Mouse (Mus musculus) lung, adult 2 months (tissue): ENCODE data around the gene Ermard. TPM values are rescaled to one million over a fixed set of nuclear protein-coding genes. Genes with fewer than 3 reads are reported as not detected.
"Not testable (repeated sequence)": the region's sequence is repeated elsewhere in the genome, so short reads cannot be mapped to it uniquely, and the experiment has no call there.

Experiments
- DNase-seq: peaks from one replicate; pipeline ENCODE4 v3.0.0; 2022
- H3K4me1 ChIP-seq: fragments of 200-500 bp; 2 replicates; pipeline ENCODE4 v1.6.1; 2011; ENCODE audit warnings: low read length; ENCODE audit not compliant: control insufficient read depth, insufficient read depth
- H3K4me3 ChIP-seq: fragments of 200-500 bp; replicated peaks from 2 replicates; pipeline ENCODE3; 2011; ENCODE audit warnings: low read depth, mild to moderate bottlenecking, control low read depth, low read length; ENCODE audit errors: extremely low read depth
- CTCF ChIP-seq: fragments of 200-500 bp; IDR thresholded peaks from 2 replicates; pipeline ENCODE4 v1.5.1; 2011; ENCODE audit warnings: mild to moderate bottlenecking, low read length, control low read depth; ENCODE audit not compliant: insufficient read depth
- POLR2A ChIP-seq: fragments of 200-500 bp; IDR thresholded peaks from 2 replicates; pipeline ENCODE4 v1.6.1; 2011; ENCODE audit warnings: low read depth, mild to moderate bottlenecking, control low read depth, low read length, borderline replicate concordance; ENCODE audit errors: extremely low read depth
- WGBS: fragments of 180-500 bp; shearing (Covaris S2); methylation state at CpG from one replicate; pipeline ENCODE4 v1.1.7; 2018; 5-methylcytosine and 5-hydroxymethylcytosine counted together
- polyA plus RNA-seq: library from polyadenylated mRNA; depleted of rRNA; stranded (reverse); fragments of >200 nt; gene quantifications from 2 replicates; pipeline ENCODE4 v1.2.3, GENCODE M21; 2012

The Ermard gene
- polyA plus RNA-seq, 1 experiment, result 50.8 TPM

- not testable (repeated sequence) for DNase-seq, H3K4me1 ChIP-seq, H3K4me3 ChIP-seq
- 70% methylated on average over 1 of the region's 1 CpGs for WGBS
Observed at GRCm38 (mm10) chr17:15052766-15053165, 11.8 kb downstream of the Ermard start.

DNA sequence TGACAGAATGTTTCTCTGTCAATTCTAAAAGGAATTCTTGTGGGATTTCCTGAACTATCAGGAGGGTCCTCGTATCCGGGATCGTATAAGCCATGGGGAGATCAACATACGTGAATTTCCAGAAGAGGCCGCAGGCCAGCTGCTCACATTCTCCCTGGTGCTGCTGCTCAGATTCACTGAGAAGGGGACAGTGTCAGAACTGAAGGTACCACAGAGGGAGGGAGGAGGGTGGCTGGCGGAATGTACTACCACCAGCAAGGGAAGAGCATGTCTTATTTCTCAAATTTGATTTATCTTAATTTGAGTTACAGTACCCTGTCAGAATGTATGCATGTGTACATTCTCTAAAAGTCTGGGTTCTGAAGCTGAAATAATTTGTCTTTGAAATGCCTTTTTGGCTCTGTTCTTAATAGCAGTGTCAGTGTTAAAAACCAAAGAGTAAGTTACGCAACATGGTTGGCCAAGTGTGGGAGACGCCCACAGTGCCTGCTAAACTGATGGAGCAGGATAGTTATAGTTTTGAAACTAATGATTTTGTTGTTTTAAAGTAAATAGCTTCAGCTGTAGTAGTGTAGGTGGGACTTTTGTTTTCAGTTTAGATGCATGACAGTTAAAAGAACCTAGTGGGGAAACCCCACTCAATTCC, 12.3 kb downstream of the Ermard start:
- not testable (repeated sequence) for H3K4me1 ChIP-seq, DNase-seq, H3K4me3 ChIP-seq
- WGBS, result 78% methylated on average over 6 of the region's 8 CpGs

DNA sequence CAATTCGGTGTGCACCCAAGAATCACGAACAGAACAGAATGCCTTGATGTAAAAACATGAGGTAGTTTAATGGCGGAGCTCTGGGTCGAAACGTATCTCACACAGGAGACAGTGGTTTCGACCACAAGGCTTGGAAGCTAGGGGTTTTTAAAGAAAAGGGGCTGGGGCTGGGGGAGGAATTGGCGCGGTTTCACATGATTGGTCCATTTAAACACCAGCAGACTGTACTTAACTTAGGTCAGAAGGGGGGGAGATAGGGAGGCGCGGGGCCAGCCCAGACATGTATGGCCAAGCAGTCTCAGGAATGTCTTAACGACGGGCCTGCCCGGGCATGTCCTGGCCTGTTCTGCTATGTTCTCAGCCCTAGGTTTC, 12.8 kb downstream of the Ermard start:
- 78% methylated on average over 13 of the region's 13 CpGs for WGBS
- H3K4me3 ChIP-seq, H3K4me1 ChIP-seq, DNase-seq: not testable (repeated sequence)

- Histone ChIP-seq H3K4me1 (no peaks in the 10 kb centered on the region), H3K4me3 (no peak overlapping the region)
- DNase-seq, result no peak
- no peak for TF ChIP-seq POLR2A
- no peak for TF ChIP-seq CTCF
- WGBS, result 73% methylated on average over 4 of the region's 4 CpGs
Observed at GRCm38 (mm10) chr17:15055925-15056324, 14.9 kb downstream of the Ermard start.

GRCm38 (mm10) chr17:15058161-15058591, 17.2 kb downstream of the Ermard start:
- Histone ChIP-seq H3K4me1 (no peaks in the 10 kb centered on the region), H3K4me3 (no peak overlapping the region)
- WGBS, result 73% methylated on average over 5 of the region's 5 CpGs
- DNase-seq, result no peak
- TF ChIP-seq CTCF (no peak), POLR2A (no peak)

DNA sequence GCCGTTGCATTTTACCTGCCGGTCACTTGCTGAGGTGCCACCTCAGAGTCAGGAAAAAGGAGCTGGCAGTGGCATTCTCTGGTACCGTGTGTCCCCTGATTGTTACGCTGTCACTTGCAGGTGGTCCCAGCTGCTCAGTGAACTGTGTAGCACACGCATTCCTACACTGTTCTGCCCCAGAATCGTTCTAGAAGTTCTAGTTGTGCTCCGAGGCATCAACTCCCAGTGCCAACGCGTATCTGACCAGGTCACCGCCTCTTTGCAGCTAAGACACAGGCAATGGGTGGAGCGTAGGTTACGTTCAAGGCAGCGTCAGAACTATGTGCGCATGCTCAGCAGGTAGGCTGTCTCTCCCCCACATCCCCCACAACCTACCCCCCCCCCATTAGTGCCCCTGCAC, 18.6 kb downstream of the Ermard start:
- no peak for TF ChIP-seq CTCF
- no peak for TF ChIP-seq POLR2A
- WGBS, result 95% methylated on average over 14 of the region's 14 CpGs
- no peak for DNase-seq
- H3K4me3 ChIP-seq, result no peak overlapping the region
- no peaks in the 10 kb centered on the region for H3K4me1 ChIP-seq

DNA sequence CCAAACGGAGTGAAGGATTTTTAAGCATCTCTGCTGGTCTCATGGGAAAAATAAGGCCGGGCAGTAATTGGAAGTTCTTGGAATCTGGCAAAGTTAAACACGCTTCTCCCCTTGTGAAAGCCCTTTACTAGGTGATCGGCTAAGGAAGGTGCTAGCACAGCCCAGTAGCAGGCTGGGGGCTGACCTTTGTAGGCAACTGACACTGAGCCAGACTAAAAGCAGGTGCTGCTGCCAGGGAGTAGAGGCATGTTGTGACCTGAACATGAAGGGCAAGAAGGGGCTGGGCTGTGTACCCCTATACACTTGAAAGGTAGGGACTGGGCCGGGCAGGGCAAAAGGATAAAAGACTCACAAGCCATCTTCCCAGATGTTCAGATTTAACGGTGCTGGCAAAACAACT, 19.3 kb downstream of the Ermard start:
- no peak overlapping the region for H3K4me3 ChIP-seq
- DNase-seq, result no peak
- no peaks in the 10 kb centered on the region for H3K4me1 ChIP-seq
- 89% methylated on average over 6 of the region's 6 CpGs for WGBS
- TF ChIP-seq CTCF, result no peak
- no peak for TF ChIP-seq POLR2A

GRCm38 (mm10) chr17:15065391-15066024, 24.5 kb downstream of the Ermard start:
- peaks cover 5% of the 10 kb centered on the region for H3K4me1 ChIP-seq
- WGBS, result 43% methylated on average over 13 of the region's 13 CpGs
- H3K4me3 ChIP-seq, result no peak overlapping the region
- peak; percentile 64 for DNase-seq
- TF ChIP-seq CTCF, result peak; percentile 17; the same call in 1 of the 2 replicates
- TF ChIP-seq POLR2A, result no peak

GRCm38 (mm10) chr17:15066066-15066465, 25.1 kb downstream of the Ermard start:
- Histone ChIP-seq H3K4me3 (no peak overlapping the region), H3K4me1 (peaks cover 5% of the 10 kb centered on the region)
- no peak for TF ChIP-seq CTCF
- no peak for TF ChIP-seq POLR2A
- 66% methylated on average over 6 of the region's 6 CpGs for WGBS
- no peak for DNase-seq

- no peak overlapping the region for H3K4me3 ChIP-seq
- WGBS, result 89% methylated on average over 1 of the region's 1 CpGs
- DNase-seq, result no peak
- no peak for TF ChIP-seq POLR2A
- no peak for TF ChIP-seq CTCF
- peaks cover 5% of the 10 kb centered on the region for H3K4me1 ChIP-seq
Observed at GRCm38 (mm10) chr17:15066911-15067310, 25.9 kb downstream of the Ermard start.
